ENCODE assay signal across 8 mouse cellular contexts in genomic region chr9:51161771-51162388, GRCm38 (mm10). TPM values are rescaled to one million over a fixed set of nuclear protein-coding genes. Genes with fewer than 3 reads are reported as not detected.
DNase-seq lines count a peak whose midpoint lies in the region; ATAC-seq and TF ChIP-seq lines count a peak whose summit lies in the region.

No protein-coding gene starts in this region.

- no peak overlapping the region for H3K27ac ChIP-seq in hindbrain, postnatal 0 days

- CTCF ChIA-PET in Patski (lab: Charles Lee) = interaction anchor here (0.9 to 2.8 kb wide), 9 partner anchors 10 to 138 kb away, joined by 3 to 27 read pairs (median 4); partner anchors contain the start of gene Colca2

- no peaks in the 10 kb centered on the region for H3K9me3 ChIP-seq in hindbrain, postnatal 0 days (ENCODE audit: low read length)

- POLR2A ChIA-PET in Patski (lab: Charles Lee) = interaction anchor here (0.8 to 1.3 kb wide), 2 partner anchors 127 to 129 kb away, joined by 3 read pairs; no protein-coding TSS in a partner anchor

- no peaks in the 10 kb centered on the region for H3K4me1 ChIP-seq in hindbrain, postnatal 0 days (ENCODE audit: insufficient read depth, low read length)

- TF ChIP-seq CTCF in Patski (IDR thresholded peaks at IDR 0.05) = peak; percentile 93
- peak; percentile 99 for TF ChIP-seq CTCF in hindbrain, postnatal 0 days (IDR thresholded peaks at IDR 0.05; ENCODE audit: low read depth)

- ATAC-seq in Patski = no peak
- ATAC-seq in frontal cortex, adult (ENCODE audit: low TSS enrichment) = peak; percentile 94
- peak; percentile 82 for ATAC-seq in hindbrain, postnatal 0 days
- ATAC-seq in megakaryocyte-erythroid progenitor cell, adult 5-6 weeks (replicated peaks; ENCODE audit: low FRiP score, low TSS enrichment, poor library complexity, severe bottlenecking) = peak; percentile 82

- DNase-seq in Patski (ENCODE audit: low read depth, low spot score) = no peak
- DNase-seq in cerebellum, adult 18-20 months = peak; percentile 74 to 80
- peak; percentile 88 for DNase-seq in hindbrain, postnatal 0 days (ENCODE audit: low spot score)
- peak; percentile 83 to 86 for DNase-seq in left cerebral cortex, adult 18-20 months (ENCODE audit: low spot score in 2 of 2)
- peak; percentile 80 for DNase-seq in right cerebral cortex, postnatal 25 days
- DNase-seq in urinary bladder, postnatal 36 days (ENCODE audit: low spot score in 2 of 2) = peak; percentile 70 to 81

- no peak overlapping the region for H3K4me3 ChIP-seq in hindbrain, postnatal 0 days (ENCODE audit: low read length)

- peaks cover 29% of the 10 kb centered on the region for H3K27me3 ChIP-seq in Patski
- no peaks in the 10 kb centered on the region for H3K27me3 ChIP-seq in hindbrain, postnatal 0 days (ENCODE audit: insufficient read depth, low read length)

- in situ Hi-C loops in Patski (cut with MboI; ENCODE audit: low pct_unique_long_range_greater_than_20kb) = loop anchor here (5.0 to 25.0 kb wide), 2 partner anchors 130 to 750 kb away; no protein-coding TSS in a partner anchor

- 31% methylated on average over 4 of the region's 4 CpGs for WGBS in hindbrain, postnatal 0 days

- no peaks in the 10 kb centered on the region for H3K36me3 ChIP-seq in hindbrain, postnatal 0 days (ENCODE audit: insufficient read depth, low read length)

- no peak overlapping the region for H3K9ac ChIP-seq in hindbrain, postnatal 0 days (replicated peaks; ENCODE audit: low read length)

- H3K4me2 ChIP-seq in hindbrain, postnatal 0 days (ENCODE audit: low read depth, low read length) = no peak overlapping the region

RNA-seq across cellular contexts. Expression of gene Gm32742, which starts 3.4 kb away (rescaled TPM):
- polyA plus RNA-seq in Patski (2021) = under 0.01 TPM
- total RNA-seq in hindbrain, postnatal 0 days (2014; rRNA removed) = not detected in 2 replicates
- polyA plus RNA-seq in hindbrain, postnatal 0 days (2015; fragmentation: Nextera tagmentation; extraction: Ambion mirVana) = 0.04 TPM in 1 of 2 replicates, not detected in the other
- total RNA-seq in left cerebral cortex, adult 18-20 months (2021) = not detected
- 0.20 and 0.48 TPM in 2 replicates for total RNA-seq in megakaryocyte-erythroid progenitor cell, adult 5-6 weeks (2014; fragmentation: Nextera tagmentation)
- 0.11 TPM in 1 of 2 replicates, not detected in the other for total RNA-seq in megakaryocyte-erythroid progenitor cell, adult 5-6 weeks (2017)

RNA-seq across cellular contexts. Expression of gene Pou2af1, which starts 51.6 kb away (rescaled TPM):
- polyA plus RNA-seq in Patski (2021) = not detected
- 0.18 and 0.37 TPM in 2 replicates for total RNA-seq in hindbrain, postnatal 0 days (2014; rRNA removed)
- polyA plus RNA-seq in hindbrain, postnatal 0 days (2015; fragmentation: Nextera tagmentation; extraction: Ambion mirVana) = 0.20 and 0.23 TPM in 2 replicates
- total RNA-seq in left cerebral cortex, adult 18-20 months (2021) = not detected
- total RNA-seq in megakaryocyte-erythroid progenitor cell, adult 5-6 weeks (2014; fragmentation: Nextera tagmentation) = 0.92 and 9.3 TPM in 2 replicates
- total RNA-seq in megakaryocyte-erythroid progenitor cell, adult 5-6 weeks (2017) = 0.66 TPM in 1 of 2 replicates, not detected in the other
